Mouse (Mus musculus) spleen, adult 2 months (tissue): Measurements from ENCODE around the gene Cacnb2.

Source experiments
- CTCF ChIP-seq: fragments of 200-500 bp; IDR thresholded peaks from 2 replicates; pipeline ENCODE4 v1.5.1; 2011; ENCODE audit warnings: mild to moderate bottlenecking, inconsistent platforms; ENCODE audit not compliant: insufficient read depth, insufficient read length, insufficient replicate concordance; ENCODE audit errors: extremely low read depth
- POLR2A ChIP-seq: fragments of 200-500 bp; IDR thresholded peaks from 2 replicates; pipeline ENCODE4 v1.6.1; 2011; ENCODE audit warnings: low read depth, low read length, inconsistent platforms

- TF ChIP-seq CTCF = no peak
- no peak for TF ChIP-seq POLR2A
Observed at GRCm38 (mm10) chr2:14589541-14589940, 13.3 kb upstream of the Cacnb2 start.
